Mouse (Mus musculus): ENCODE measurements around the gene Samhd1. TPM values are rescaled to one million over a fixed set of nuclear protein-coding genes. Genes with fewer than 3 reads are reported as not detected.
A peak's percentile ranks its signal among the peaks of the same experiment; 100 is the strongest.

The Samhd1 gene
- total RNA-seq (2014; rRNA removed; ENCODE audit: low replicate concordance) (9.0 and 22.6 TPM in 2 replicates), polyA plus RNA-seq (2015; fragmentation: Nextera tagmentation; extraction: Ambion mirVana) (12.1 and 13.0 TPM in 2 replicates)

DNA sequence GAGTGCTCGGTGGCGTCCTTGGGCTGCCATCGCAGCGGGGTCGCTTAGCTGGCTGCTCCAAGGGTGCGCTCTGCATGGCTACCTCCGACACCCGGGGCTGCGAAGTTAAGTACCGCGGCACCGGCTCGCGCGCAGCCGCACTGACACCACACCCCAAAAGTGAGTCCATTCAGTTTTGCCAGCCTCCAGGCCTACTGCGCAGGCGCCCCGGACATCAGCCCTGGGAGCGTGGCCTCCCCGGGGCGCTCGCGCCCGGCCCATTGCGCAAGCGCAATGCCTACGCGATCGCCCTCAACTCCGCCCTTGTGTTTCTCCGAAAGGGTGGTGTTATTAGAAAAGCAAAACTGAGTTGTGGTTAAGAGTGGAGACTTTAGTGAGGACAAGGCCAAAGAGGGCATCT lies at the start of gene Samhd1:
Gene Samhd1, minus strand, starts transcription at position 252 of the 400 bp plus-strand sequence.
- Histone ChIP-seq H3K27ac (ENCODE audit: low read depth) (peak within 1 kb of the TSS; percentile 87), H3K9ac (replicated peaks; ENCODE audit: low read depth, low read length) (peak within 1 kb of the TSS; percentile 62), H3K4me1 (ENCODE audit: control insufficient read depth, insufficient read depth) (0 out of 2 replicates have a peak, but pooled peaks cover 4% of the 10 kb centered on the region), H3K9me3 (replicated peaks; ENCODE audit: control insufficient read depth, low read length) (no peaks in the 10 kb centered on the region; the same call in 1 of the 2 replicates), H3K4me2 (ENCODE audit: low read depth, low read length) (peak within 1 kb of the TSS; percentile 87), H3K36me3 (replicated peaks; ENCODE audit: control insufficient read depth, insufficient read depth, low read length) (no peaks in the 10 kb centered on the region), H3K4me3 (ENCODE audit: low read depth, low read length) (peak within 1 kb of the TSS; percentile 79), H3K27me3 (ENCODE audit: control insufficient read depth, insufficient read depth, low read length) (no peaks in the 10 kb centered on the region)
- DNase-seq (ENCODE audit: low spot score) (peak; percentile 86), ATAC-seq (ENCODE audit: insufficient read depth, low read depth) (peak; percentile 94)
- WGBS: under 1% methylated on average over 32 of the region's 32 CpGs
- TF ChIP-seq EP300 (IDR thresholded peaks at IDR 0.05; ENCODE audit: low read depth) (no peak), CTCF (IDR thresholded peaks at IDR 0.05; ENCODE audit: low read depth) (no peak)

GRCm38 (mm10) chr2:157178167-157178566 lies 43.1 kb upstream of the Samhd1 start:
- Histone ChIP-seq H3K9ac (replicated peaks; ENCODE audit: low read depth, low read length) (no peak overlapping the region), H3K4me2 (ENCODE audit: low read depth, low read length) (no peak overlapping the region), H3K4me3 (ENCODE audit: low read depth, low read length) (no peak overlapping the region), H3K27me3 (ENCODE audit: control insufficient read depth, insufficient read depth, low read length) (no peaks in the 10 kb centered on the region), H3K9me3 (replicated peaks; ENCODE audit: control insufficient read depth, low read length) (no peaks in the 10 kb centered on the region), H3K27ac (ENCODE audit: low read depth) (no peak overlapping the region), H3K36me3 (replicated peaks; ENCODE audit: control insufficient read depth, insufficient read depth, low read length) (peaks cover 40% of the 10 kb centered on the region), H3K4me1 (ENCODE audit: control insufficient read depth, insufficient read depth) (no peaks in the 10 kb centered on the region)
- TF ChIP-seq EP300 (IDR thresholded peaks at IDR 0.05; ENCODE audit: low read depth) (no peak), CTCF (IDR thresholded peaks at IDR 0.05; ENCODE audit: low read depth) (no peak)
- no peak for ATAC-seq (ENCODE audit: insufficient read depth, low read depth)
- DNase-seq (ENCODE audit: low spot score): no peak
- WGBS: 79% methylated on average over 6 of the region's 6 CpGs

DNA sequence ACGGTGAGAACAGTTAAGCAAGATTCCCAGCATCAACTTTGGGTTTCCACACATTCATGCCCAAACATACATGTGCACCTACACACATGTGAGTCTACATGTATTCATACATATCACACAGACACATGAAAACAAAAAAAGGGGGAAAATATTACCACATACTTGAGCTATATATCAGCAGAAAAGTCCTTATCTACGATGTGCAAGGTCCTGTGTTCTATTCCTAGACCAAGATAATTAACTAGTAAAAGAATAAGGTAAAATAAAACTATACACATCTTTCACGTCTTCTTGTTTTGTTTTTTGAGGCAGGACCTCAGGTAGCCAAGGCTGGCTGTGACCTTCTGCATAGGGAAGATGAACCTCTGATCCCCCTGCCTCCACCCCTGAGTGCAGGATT lies 41.2 kb upstream of the Samhd1 start:
- TF ChIP-seq CTCF (IDR thresholded peaks at IDR 0.05; ENCODE audit: low read depth): no peak
- no peak for TF ChIP-seq EP300 (IDR thresholded peaks at IDR 0.05; ENCODE audit: low read depth)
- H3K27ac ChIP-seq (ENCODE audit: low read depth): no peak overlapping the region
- DNase-seq (ENCODE audit: low spot score): no peak
- ATAC-seq (ENCODE audit: insufficient read depth, low read depth): no peak
- WGBS: 88% methylated on average over 3 of the region's 3 CpGs
- no peaks in the 10 kb centered on the region for H3K4me1 ChIP-seq (ENCODE audit: control insufficient read depth, insufficient read depth)
- no peaks in the 10 kb centered on the region for H3K27me3 ChIP-seq (ENCODE audit: control insufficient read depth, insufficient read depth, low read length)
- no peak overlapping the region for H3K4me2 ChIP-seq (ENCODE audit: low read depth, low read length)
- no peak overlapping the region for H3K9ac ChIP-seq (replicated peaks; ENCODE audit: low read depth, low read length)
- no peak overlapping the region for H3K4me3 ChIP-seq (ENCODE audit: low read depth, low read length)
- peaks cover 44% of the 10 kb centered on the region for H3K36me3 ChIP-seq (replicated peaks; ENCODE audit: control insufficient read depth, insufficient read depth, low read length)
- no peaks in the 10 kb centered on the region for H3K9me3 ChIP-seq (replicated peaks; ENCODE audit: control insufficient read depth, low read length)

- H3K4me1 ChIP-seq (ENCODE audit: control insufficient read depth, insufficient read depth): no peaks in the 10 kb centered on the region
- TF ChIP-seq EP300 (IDR thresholded peaks at IDR 0.05; ENCODE audit: low read depth) (no peak), CTCF (IDR thresholded peaks at IDR 0.05; ENCODE audit: low read depth) (no peak)
- peaks cover 49% of the 10 kb centered on the region for H3K36me3 ChIP-seq (replicated peaks; ENCODE audit: control insufficient read depth, insufficient read depth, low read length)
- DNase-seq (ENCODE audit: low spot score) (no peak), ATAC-seq (ENCODE audit: insufficient read depth, low read depth) (no peak)
- no peaks in the 10 kb centered on the region for H3K27me3 ChIP-seq (ENCODE audit: control insufficient read depth, insufficient read depth, low read length)
- H3K9ac ChIP-seq (replicated peaks; ENCODE audit: low read depth, low read length): no peak overlapping the region
- H3K4me3 ChIP-seq (ENCODE audit: low read depth, low read length): no peak overlapping the region
- no peak overlapping the region for H3K27ac ChIP-seq (ENCODE audit: low read depth)
- H3K9me3 ChIP-seq (replicated peaks; ENCODE audit: control insufficient read depth, low read length): no peaks in the 10 kb centered on the region
- WGBS: 77% methylated on average over 5 of the region's 5 CpGs
- H3K4me2 ChIP-seq (ENCODE audit: low read depth, low read length): no peak overlapping the region
These were observed 39.4 kb upstream of the Samhd1 start for GRCm38 (mm10) chr2:157174416-157174815.

- no peak for DNase-seq (ENCODE audit: low spot score)
- WGBS: 95% methylated on average over 6 of the region's 6 CpGs
- no peak for TF ChIP-seq EP300 (IDR thresholded peaks at IDR 0.05; ENCODE audit: low read depth)
- no peak for TF ChIP-seq CTCF (IDR thresholded peaks at IDR 0.05; ENCODE audit: low read depth)
These were observed 38.5 kb upstream of the Samhd1 start for GRCm38 (mm10) chr2:157173555-157173954.

DNA sequence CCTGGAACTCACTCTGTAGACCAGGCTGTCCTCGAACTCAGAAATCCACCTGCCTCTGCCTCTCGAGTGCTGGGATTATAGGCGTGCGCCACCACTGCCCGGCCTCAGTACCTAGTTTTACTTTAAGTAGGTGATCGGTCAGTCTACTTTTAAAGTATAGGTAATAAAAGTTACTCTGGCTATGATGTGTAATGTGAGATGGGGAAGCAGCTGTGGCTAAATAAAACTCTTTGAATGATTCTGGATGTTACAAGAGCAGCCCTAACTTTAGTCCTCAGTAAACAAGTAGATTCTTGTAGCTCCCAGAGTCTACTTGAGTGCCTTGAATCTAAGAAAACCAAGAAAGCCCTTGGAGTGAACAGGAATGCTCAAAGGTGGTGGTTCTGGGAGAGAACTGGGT lies 37.9 kb upstream of the Samhd1 start:
- Histone ChIP-seq H3K36me3 (replicated peaks; ENCODE audit: control insufficient read depth, insufficient read depth, low read length) (peaks cover 56% of the 10 kb centered on the region), H3K27ac (ENCODE audit: low read depth) (no peak overlapping the region), H3K4me2 (ENCODE audit: low read depth, low read length) (no peak overlapping the region), H3K27me3 (ENCODE audit: control insufficient read depth, insufficient read depth, low read length) (no peaks in the 10 kb centered on the region), H3K9ac (replicated peaks; ENCODE audit: low read depth, low read length) (no peak overlapping the region), H3K9me3 (replicated peaks; ENCODE audit: control insufficient read depth, low read length) (no peaks in the 10 kb centered on the region), H3K4me3 (ENCODE audit: low read depth, low read length) (no peak overlapping the region), H3K4me1 (ENCODE audit: control insufficient read depth, insufficient read depth) (no peaks in the 10 kb centered on the region)
- TF ChIP-seq CTCF (IDR thresholded peaks at IDR 0.05; ENCODE audit: low read depth) (no peak), EP300 (IDR thresholded peaks at IDR 0.05; ENCODE audit: low read depth) (no peak)
- no peak for DNase-seq (ENCODE audit: low spot score)
- 95% methylated on average over 6 of the region's 6 CpGs for WGBS
- ATAC-seq (ENCODE audit: insufficient read depth, low read depth): no peak

More at GRCm38 (mm10) chr2:157173555-157173954, 38.5 kb upstream of the Samhd1 start:
- H3K9ac ChIP-seq (replicated peaks; ENCODE audit: low read depth, low read length): no peak overlapping the region
- H3K4me3 ChIP-seq (ENCODE audit: low read depth, low read length): no peak overlapping the region
- no peaks in the 10 kb centered on the region for H3K9me3 ChIP-seq (replicated peaks; ENCODE audit: control insufficient read depth, low read length)
- H3K27ac ChIP-seq (ENCODE audit: low read depth): no peak overlapping the region
- peaks cover 53% of the 10 kb centered on the region for H3K36me3 ChIP-seq (replicated peaks; ENCODE audit: control insufficient read depth, insufficient read depth, low read length)
- H3K4me2 ChIP-seq (ENCODE audit: low read depth, low read length): no peak overlapping the region
- no peak for ATAC-seq (ENCODE audit: insufficient read depth, low read depth)
- no peaks in the 10 kb centered on the region for H3K27me3 ChIP-seq (ENCODE audit: control insufficient read depth, insufficient read depth, low read length)
- H3K4me1 ChIP-seq (ENCODE audit: control insufficient read depth, insufficient read depth): no peaks in the 10 kb centered on the region

Data from heart, postnatal 0 days (tissue).